Mouse (Mus musculus) spleen, adult 2 months (tissue): ENCODE measurements around the gene Rcan2.

Experiments
- CTCF ChIP-seq: fragments of 200-500 bp; IDR thresholded peaks from 2 replicates; pipeline ENCODE4 v1.5.1; 2011; ENCODE audit warnings: mild to moderate bottlenecking, inconsistent platforms; ENCODE audit not compliant: insufficient read depth, insufficient read length, insufficient replicate concordance; ENCODE audit errors: extremely low read depth
- POLR2A ChIP-seq: fragments of 200-500 bp; IDR thresholded peaks from 2 replicates; pipeline ENCODE4 v1.6.1; 2011; ENCODE audit warnings: low read depth, low read length, inconsistent platforms

DNA sequence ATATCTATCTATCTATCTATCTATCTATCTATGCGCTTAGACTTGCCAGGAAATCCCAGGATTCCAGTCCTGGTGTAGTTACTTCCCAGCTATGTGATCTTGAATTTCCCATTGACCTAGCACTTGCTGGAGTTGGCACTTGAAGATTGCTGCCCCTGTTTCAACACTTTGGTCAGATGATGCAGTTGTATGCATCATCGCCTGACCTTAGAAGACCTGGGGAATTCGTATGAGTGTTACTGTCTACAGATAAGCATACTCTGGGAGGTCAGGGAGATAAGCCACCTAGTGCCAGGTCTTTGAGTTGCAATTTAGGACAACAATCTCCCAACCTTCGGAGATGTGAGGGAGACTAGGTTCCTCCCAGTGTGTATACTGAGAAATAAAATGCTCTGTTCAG lies 5.7 kb downstream of the Rcan2 start:
- TF ChIP-seq CTCF, result no peak
- TF ChIP-seq POLR2A, result no peak
